Mouse (Mus musculus) bone marrow macrophage, adult 2 months (primary cell): ENCODE results near the gene Ctf2.
"Not testable (repeated sequence)": the region's sequence is repeated elsewhere in the genome, so short reads cannot be mapped to it uniquely, and the experiment has no call there.

Experiments
- CTCF ChIP-seq: IDR thresholded peaks from 2 replicates; pipeline ENCODE4 v1.5.1; 2012; ENCODE audit warnings: low read depth, mild to moderate bottlenecking, low read length, moderate library complexity
- POLR2A ChIP-seq: IDR thresholded peaks from 2 replicates; pipeline ENCODE4 v1.6.1; 2012; ENCODE audit warnings: mild to moderate bottlenecking, low read depth, low read length, borderline replicate concordance

DNA sequence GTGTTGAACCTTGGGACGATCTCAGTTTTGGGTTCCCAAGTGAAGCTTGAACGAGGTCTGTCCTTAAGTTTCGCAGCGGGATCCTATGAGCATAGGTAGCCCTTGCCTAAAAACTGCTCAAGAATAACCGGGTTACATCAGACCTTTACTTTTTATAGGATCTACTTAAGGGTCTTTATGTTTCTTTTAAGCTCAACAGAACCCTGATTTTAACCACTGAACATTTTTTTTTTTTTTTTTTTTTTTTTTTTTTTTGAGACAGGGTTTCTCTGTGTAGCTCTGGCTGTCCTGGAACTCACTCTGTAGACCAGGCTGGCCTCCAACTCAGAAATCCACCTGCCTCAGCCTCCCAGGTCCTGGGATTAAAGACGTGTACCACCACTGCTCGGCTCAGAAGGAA is 43.9 kb upstream of the Ctf2 start:
- TF ChIP-seq CTCF, POLR2A: not testable (repeated sequence)
